Mouse (Mus musculus) bone marrow, adult 2 months (tissue): ENCODE results near the gene Pipox. TPM values are rescaled to one million over a fixed set of nuclear protein-coding genes. Genes with fewer than 3 reads are reported as not detected.

Experiments
- H3K27ac ChIP-seq: fragments of 200-500 bp; 2 replicates; pipeline ENCODE4 v1.5.1; 2012; ENCODE audit warnings: low read depth, mild to moderate bottlenecking, control low read depth, inconsistent platforms, low read length; ENCODE audit not compliant: control insufficient read depth, poor library complexity, insufficient read depth
- H3K4me1 ChIP-seq: fragments of 200-500 bp; 2 replicates; pipeline ENCODE4 v1.6.1; 2011; ENCODE audit warnings: low read length; ENCODE audit not compliant: control insufficient read depth, insufficient read depth
- H3K4me3 ChIP-seq: fragments of 200-500 bp; replicated peaks from 2 replicates; pipeline ENCODE3; 2011; ENCODE audit warnings: mild to moderate bottlenecking, low read depth, low read length, control low read depth; ENCODE audit not compliant: control insufficient read depth
- CTCF ChIP-seq: fragments of 200-500 bp; IDR thresholded peaks from 2 replicates; pipeline ENCODE4 v1.5.1; 2011; ENCODE audit warnings: low read length, control low read depth; ENCODE audit not compliant: control insufficient read depth, insufficient read depth
- POLR2A ChIP-seq: fragments of 200-500 bp; IDR thresholded peaks from 2 replicates; pipeline ENCODE4 v1.6.1; 2011; ENCODE audit warnings: low read depth, mild to moderate bottlenecking, control low read depth, low read length, borderline replicate concordance; ENCODE audit not compliant: control insufficient read depth
- WGBS: fragments of 180-500 bp; shearing (Covaris S2); methylation state at CpG from one replicate; pipeline ENCODE4 v1.1.7; 2018; 5-methylcytosine and 5-hydroxymethylcytosine counted together
- polyA plus RNA-seq: library from polyadenylated mRNA; stranded (reverse); fragments of >200 nt; gene quantifications from 2 replicates; pipeline ENCODE4 v1.2.4, GENCODE M21; 2011; ENCODE audit warnings: low replicate concordance; ENCODE audit not compliant: missing spikeins, insufficient read depth, insufficient read length

Gene Pipox
- polyA plus RNA-seq, 1 experiment: 3.8 TPM

DNA sequence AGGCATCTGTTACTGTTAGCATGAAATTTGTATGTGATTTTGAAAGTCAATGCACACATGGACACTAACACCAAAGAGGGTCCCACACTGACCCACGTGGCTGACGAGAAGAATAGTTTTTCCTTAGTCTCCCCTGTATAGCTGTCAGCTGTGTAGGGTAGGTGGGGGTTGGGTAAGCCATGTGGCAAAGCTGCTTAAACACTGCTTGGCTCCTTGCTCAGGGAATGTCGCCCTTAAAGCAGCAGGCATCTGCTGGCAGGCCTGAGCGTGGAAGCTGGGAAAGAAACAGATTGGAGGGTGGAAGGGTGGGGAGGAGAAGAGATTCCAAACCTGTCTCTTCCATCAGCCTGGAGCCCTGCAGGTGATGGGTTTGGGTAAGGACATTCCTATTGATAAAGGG lies 22.5 kb downstream of the Pipox start:
- Histone ChIP-seq H3K4me3 (no peak overlapping the region), H3K4me1 (no peaks in the 10 kb centered on the region), H3K27ac (no peak overlapping the region)
- WGBS: 69% methylated on average over 4 of the region's 4 CpGs
- TF ChIP-seq CTCF: no peak
- no peak for TF ChIP-seq POLR2A

DNA sequence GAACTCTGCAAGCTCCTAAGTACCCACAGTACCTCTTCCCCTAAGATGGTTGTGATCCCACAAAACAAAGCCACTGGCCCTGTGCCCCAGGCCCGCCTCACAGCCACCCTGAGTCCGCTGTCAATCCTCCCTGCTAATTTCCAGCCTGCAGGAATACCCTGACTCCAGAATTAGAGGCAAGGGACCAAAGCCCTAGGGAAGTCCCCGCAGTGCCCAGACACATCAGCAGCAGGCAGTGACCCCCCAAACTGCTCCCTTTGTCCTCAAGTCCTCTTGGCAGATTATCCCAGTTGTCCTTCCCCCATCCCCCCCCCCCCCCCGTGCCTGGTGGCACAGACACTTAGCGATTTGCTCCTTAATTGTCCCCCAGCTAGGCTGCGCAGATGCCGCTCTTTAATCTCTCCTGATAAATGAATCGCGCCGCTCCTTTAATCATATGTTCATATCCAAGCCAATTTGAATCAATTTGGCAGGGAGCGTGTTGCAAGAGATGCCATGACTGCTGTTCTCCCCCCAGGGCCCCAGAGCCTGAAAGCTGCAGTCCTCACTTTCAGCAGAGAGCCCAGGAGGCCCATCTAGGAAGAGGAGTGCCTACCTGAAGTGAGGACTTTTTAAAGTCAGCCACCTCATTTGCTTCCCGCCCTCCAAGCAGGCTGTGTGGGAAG lies 26.3 kb downstream of the Pipox start:
- WGBS: 53% methylated on average over 12 of the region's 12 CpGs
- H3K4me3 ChIP-seq: no peak overlapping the region
- TF ChIP-seq POLR2A (no peak), CTCF (no peak)
- H3K4me1 ChIP-seq: no peaks in the 10 kb centered on the region
- no peak overlapping the region for H3K27ac ChIP-seq

DNA sequence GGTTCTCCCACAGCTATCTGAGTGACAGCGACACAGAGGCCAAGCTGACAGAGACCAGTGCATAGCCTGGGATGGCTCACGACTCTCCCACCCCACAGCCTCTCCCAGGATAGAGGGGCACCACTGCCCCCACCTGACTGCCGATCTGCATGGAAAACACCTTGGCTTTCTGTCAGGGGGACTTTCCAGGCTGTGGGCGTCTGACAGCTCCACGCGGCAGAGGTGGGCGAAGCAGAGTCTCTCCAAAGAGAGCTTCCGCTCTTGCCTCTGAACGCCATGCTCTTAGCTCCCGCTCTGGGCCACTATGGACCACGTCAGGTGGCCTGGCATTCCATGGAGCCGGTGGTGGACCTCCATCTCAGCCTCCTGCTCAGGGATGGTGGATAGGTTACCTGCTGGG lies 29.1 kb downstream of the Pipox start:
- Histone ChIP-seq H3K4me1 (no peaks in the 10 kb centered on the region), H3K4me3 (no peak overlapping the region), H3K27ac (no peak overlapping the region)
- no peak for TF ChIP-seq CTCF
- no peak for TF ChIP-seq POLR2A
- 86% methylated on average over 12 of the region's 12 CpGs for WGBS

DNA sequence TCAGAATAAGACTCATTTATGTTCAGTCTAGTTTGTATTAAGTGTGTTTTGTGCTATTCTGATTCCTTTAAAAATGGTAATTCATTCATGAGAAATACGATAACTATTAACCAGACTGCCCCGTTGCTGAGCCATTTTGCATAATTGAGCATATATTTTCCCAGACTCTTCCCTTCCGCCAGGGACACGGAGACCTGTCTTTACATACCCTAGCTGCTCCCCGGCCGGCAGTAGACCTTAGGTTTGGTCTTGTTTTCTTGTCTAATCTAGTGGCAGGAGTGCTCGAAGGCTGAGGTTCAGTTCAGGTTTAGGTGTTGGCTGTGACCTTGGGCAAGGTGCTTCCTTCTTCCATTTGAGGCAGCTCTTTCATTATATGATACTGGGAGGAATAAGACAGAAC lies 31.0 kb downstream of the Pipox start:
- Histone ChIP-seq H3K4me1 (no peaks in the 10 kb centered on the region), H3K27ac (no peak overlapping the region), H3K4me3 (no peak overlapping the region)
- TF ChIP-seq POLR2A (no peak), CTCF (no peak)
- 87% methylated on average over 7 of the region's 7 CpGs for WGBS

DNA sequence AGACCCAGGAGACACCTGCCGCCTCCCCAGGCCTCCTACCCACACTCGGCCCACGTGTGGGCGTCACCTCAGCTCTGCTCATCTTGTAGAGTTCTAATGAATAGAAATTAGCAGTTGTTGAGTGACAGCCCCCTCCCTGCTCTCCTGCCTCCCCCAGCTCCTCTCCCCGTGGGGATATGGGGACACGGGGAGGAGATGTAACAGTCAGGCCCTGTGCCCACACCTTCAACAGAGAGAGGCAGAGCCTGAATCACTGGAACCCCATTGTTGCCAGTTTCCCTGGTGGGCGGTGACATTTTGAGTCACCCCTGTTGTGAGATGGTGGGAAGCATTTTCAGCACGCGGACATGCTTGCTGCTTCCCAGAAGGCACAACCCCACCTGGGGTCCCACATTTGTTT lies 32.9 kb downstream of the Pipox start:
- Histone ChIP-seq H3K4me3 (no peak overlapping the region), H3K4me1 (no peaks in the 10 kb centered on the region), H3K27ac (no peak overlapping the region)
- TF ChIP-seq POLR2A (no peak), CTCF (no peak)
- WGBS: 85% methylated on average over 9 of the region's 9 CpGs

DNA sequence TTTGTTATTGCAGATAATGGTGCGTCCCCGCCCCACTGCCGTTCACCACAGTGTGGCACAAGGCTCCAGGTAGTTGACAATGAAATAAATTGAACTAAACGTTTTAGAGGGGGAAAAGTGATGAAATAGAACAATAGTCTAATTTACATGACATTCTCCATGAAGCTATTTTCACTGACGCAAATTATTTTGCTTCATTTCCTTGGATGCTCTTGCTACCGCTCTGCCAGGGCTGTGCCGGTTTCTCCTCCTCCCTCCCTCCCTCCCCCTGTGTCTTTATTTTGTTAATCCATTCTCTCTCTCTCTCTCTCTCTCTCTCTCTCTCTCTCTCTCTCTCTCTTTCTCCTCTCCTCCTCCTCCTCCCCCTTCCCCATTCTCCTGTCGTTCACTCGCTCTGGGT lies 35.3 kb downstream of the Pipox start:
- Histone ChIP-seq H3K4me3 (no peak overlapping the region), H3K4me1 (no peaks in the 10 kb centered on the region), H3K27ac (no peak overlapping the region)
- TF ChIP-seq POLR2A (no peak), CTCF (no peak)
- 85% methylated on average over 9 of the region's 9 CpGs for WGBS

DNA sequence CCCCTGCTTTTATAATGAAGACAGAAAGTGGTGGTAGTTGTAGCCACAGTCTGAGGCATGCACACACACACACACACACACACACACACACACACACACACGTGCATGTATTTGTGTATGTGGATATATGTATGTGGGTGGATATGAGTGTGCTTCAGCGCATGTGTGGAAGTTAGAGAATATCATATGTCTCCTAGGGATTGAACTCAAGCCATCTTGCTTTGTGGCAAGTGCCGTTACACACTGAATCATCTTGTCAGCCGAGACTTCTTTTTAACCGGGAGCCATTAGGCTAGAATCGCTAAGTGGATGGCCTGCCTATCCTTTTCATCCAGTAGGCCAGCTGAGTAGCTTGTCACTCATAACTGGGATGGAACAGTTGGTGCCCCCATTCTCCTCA lies 36.8 kb downstream of the Pipox start:
- WGBS: 89% methylated on average over 6 of the region's 6 CpGs
- no peak overlapping the region for H3K27ac ChIP-seq
- H3K4me3 ChIP-seq: no peak overlapping the region
- TF ChIP-seq CTCF: no peak
- no peak for TF ChIP-seq POLR2A
- no peaks in the 10 kb centered on the region for H3K4me1 ChIP-seq

DNA sequence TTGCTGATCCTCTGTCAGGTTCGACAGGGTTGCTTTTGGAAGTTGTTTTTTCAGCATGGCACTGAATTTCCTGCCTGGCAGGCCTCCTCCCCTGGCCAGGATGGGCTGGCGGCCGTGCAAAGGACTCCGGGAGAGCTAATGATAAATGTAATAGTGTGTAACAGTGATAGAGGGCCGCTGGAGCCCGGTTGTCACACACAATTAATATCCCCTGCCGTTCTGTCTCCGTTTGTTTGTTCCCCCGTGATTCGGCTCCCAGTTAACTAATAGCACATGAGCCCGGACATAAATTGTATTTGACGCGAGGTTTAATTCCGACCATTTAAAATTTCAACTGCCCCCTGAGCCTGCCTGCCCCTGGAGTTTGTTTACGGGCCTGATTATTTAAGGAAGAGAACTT lies 38.5 kb downstream of the Pipox start:
- Histone ChIP-seq H3K27ac (no peak overlapping the region), H3K4me1 (no peaks in the 10 kb centered on the region), H3K4me3 (no peak overlapping the region)
- 89% methylated on average over 15 of the region's 15 CpGs for WGBS
- TF ChIP-seq POLR2A: no peak
- no peak for TF ChIP-seq CTCF

DNA sequence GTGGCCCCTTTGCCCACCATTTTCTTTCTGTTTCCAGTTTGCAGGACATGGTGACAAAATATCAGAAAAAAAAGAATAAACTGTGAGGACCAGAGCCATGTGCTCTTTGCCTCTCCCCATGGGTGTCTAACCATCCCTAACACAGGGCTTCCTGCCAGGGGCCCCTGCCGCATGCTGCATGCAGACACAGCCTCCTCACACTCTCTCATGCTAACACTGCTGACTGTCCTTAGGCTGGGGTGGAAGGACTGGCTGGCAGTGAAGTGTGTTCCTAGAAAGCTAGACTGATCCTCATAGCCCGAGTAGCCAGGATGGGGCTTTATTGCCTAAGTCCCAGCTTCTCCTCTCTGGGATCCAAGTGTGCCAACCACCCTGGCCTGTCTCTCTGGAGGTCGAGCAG lies 39.3 kb downstream of the Pipox start:
- Histone ChIP-seq H3K27ac (no peak overlapping the region), H3K4me1 (no peaks in the 10 kb centered on the region), H3K4me3 (no peak overlapping the region)
- 78% methylated on average over 3 of the region's 3 CpGs for WGBS
- TF ChIP-seq CTCF (no peak), POLR2A (no peak)

DNA sequence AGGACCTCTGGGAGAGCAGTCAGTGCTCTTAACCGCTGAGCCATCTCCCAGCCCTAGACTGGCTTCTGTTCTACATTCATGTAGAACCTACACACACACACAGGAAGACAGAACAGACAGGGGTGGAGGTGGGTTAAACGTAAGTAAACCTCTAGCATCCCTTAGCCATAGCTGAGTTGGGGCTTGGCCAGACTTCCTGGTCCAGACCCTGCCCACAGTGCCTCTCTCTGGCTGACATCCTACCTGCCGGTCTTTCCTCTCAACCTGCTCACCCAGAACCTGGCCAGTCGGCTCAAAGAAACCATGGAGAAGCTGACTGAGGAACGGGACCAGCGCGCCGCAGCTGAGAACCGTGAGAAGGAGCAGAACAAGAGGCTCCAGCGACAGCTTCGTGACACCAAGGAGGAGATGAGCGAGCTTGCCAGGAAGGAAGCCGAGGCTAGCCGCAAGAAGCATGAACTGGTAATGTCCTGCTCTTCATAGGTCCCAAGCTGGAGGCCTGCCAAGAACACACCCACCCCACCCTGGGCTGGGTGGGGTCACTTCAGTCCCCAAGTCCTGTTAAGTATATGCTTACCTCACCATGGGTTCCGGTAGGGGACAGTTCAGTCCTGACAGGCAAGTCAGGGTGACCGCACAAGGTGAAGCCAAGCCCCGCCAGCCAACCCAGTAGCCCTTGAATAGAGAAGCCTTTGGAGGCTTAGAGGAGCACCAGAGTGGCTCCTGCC lies 40.8 kb downstream of the Pipox start:
- Histone ChIP-seq H3K27ac (no peak overlapping the region), H3K4me1 (no peaks in the 10 kb centered on the region), H3K4me3 (no peak overlapping the region)
- TF ChIP-seq CTCF (no peak), POLR2A (no peak)
- 87% methylated on average over 17 of the region's 17 CpGs for WGBS
